Mouse (Mus musculus): Measurements from ENCODE around the gene Dot1l. TPM values are rescaled to one million over a fixed set of nuclear protein-coding genes. Genes with fewer than 3 reads are reported as not detected.
A peak's percentile ranks its signal among the peaks of the same experiment; 100 is the strongest.

Dot1l gene
- polyA plus RNA-seq, 1 experiment from 2014 or later, result 23.8 TPM

- ATAC-seq (ENCODE audit: low FRiP score) (no peak), DNase-seq (ENCODE audit: low spot score) (no peak)
- Histone ChIP-seq H3K27ac (peak overlapping the region; percentile 88), H3K4me2 (replicated peaks) (peak overlapping the region; percentile 93), H3K9me3 (ENCODE audit: control insufficient read depth, low read length) (no peaks in the 10 kb centered on the region), H3K4me1 (replicated peaks; ENCODE audit: control insufficient read depth, insufficient read depth, low read length) (peaks cover 24% of the 10 kb centered on the region), H3K9ac (peak overlapping the region; percentile 97), H3K4me3 (replicated peaks; ENCODE audit: low read length) (peak overlapping the region; percentile 96), H3K36me3 (replicated peaks; ENCODE audit: control insufficient read depth, insufficient read depth) (peaks cover 5% of the 10 kb centered on the region; the same call in 1 of the 2 replicates), H3K27me3 (ENCODE audit: control insufficient read depth, insufficient read depth, low read length) (no peaks in the 10 kb centered on the region)
- under 1% methylated on average over 46 of the region's 46 CpGs for WGBS
These were observed 13.3 kb upstream of the Dot1l start for GRCm38 (mm10) chr10:80741634-80742179.

GRCm38 (mm10) chr10:80742180-80742978 lies 12.6 kb upstream of the Dot1l start, which contains the start of gene Ap3d1:
TSS of gene Ap3d1 (minus strand) at chr10:80742264.
- ATAC-seq (ENCODE audit: low FRiP score) (peak; percentile 99), DNase-seq (ENCODE audit: low spot score) (peak; percentile 97)
- H3K4me3 ChIP-seq (replicated peaks; ENCODE audit: low read length), result peak within 1 kb of the TSS; percentile 96
- peak within 1 kb of the TSS; percentile 88 for H3K27ac ChIP-seq
- no peaks in the 10 kb centered on the region; the same call in 1 of the 2 replicates for H3K36me3 ChIP-seq (replicated peaks; ENCODE audit: control insufficient read depth, insufficient read depth)
- H3K9ac ChIP-seq, result peak within 1 kb of the TSS; percentile 97
- peaks cover 24% of the 10 kb centered on the region for H3K4me1 ChIP-seq (replicated peaks; ENCODE audit: control insufficient read depth, insufficient read depth, low read length)
- peak within 1 kb of the TSS; percentile 93 for H3K4me2 ChIP-seq (replicated peaks)
- no peaks in the 10 kb centered on the region for H3K27me3 ChIP-seq (ENCODE audit: control insufficient read depth, insufficient read depth, low read length)
- WGBS, result 1% methylated on average over 24 of the region's 25 CpGs
- no peaks in the 10 kb centered on the region for H3K9me3 ChIP-seq (ENCODE audit: control insufficient read depth, low read length)

DNA sequence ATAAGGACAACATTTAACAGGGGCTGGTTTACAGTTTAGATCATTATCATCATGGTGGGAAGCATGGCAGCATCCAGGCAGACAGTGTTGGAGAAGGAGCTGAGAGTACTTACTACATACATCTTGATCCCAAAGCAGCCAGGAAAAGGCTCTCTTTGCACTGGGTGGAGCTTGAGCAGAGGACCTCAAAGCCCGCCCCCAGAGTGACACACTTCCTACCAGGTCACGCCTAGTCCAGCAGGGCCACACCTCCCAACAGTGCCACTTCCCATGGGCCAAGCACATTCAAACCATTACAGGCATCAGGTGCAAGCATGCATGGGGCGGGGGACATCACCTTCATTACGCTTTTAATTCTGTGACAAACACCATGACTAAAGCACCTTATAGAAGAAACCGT lies 10.7 kb upstream of the Dot1l start:
- no peak for ATAC-seq (ENCODE audit: low FRiP score)

DNA sequence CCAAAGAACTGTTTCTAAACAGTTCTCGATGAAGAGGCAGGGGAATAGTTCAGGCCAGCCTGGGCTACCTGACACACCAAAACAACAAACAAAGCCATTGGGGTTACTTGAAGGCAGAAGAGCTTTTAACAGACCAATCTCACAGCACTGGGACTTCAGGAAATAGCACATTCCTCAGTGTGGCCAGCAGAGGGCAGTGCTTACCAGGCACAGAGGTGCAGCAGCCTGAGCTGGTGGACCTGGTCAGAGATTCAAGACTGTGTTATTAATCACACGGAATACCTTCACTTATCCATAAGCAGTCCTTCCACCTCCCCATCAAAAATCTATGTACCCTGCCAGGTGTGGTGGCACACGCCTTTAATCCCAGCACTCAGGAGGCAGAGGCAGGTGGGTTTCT lies 7.6 kb upstream of the Dot1l start:
- Histone ChIP-seq H3K4me2 (replicated peaks) (no peak overlapping the region), H3K4me3 (replicated peaks; ENCODE audit: low read length) (no peak overlapping the region), H3K27ac (no peak overlapping the region), H3K36me3 (replicated peaks; ENCODE audit: control insufficient read depth, insufficient read depth) (no peaks in the 10 kb centered on the region), H3K9ac (no peak overlapping the region), H3K4me1 (replicated peaks; ENCODE audit: control insufficient read depth, insufficient read depth, low read length) (0 out of 2 replicates have a peak, but pooled peaks cover 4% of the 10 kb centered on the region), H3K27me3 (ENCODE audit: control insufficient read depth, insufficient read depth, low read length) (no peaks in the 10 kb centered on the region), H3K9me3 (ENCODE audit: control insufficient read depth, low read length) (no peaks in the 10 kb centered on the region)
- 0 out of 2 replicates have a peak, but pooled peaks have one; percentile 38 for ATAC-seq (ENCODE audit: low FRiP score)
- peak; percentile 79 for DNase-seq (ENCODE audit: low spot score)
- 18% methylated on average over 3 of the region's 3 CpGs for WGBS

More for the DNA sequence above, 10.7 kb upstream of the Dot1l start:
- Histone ChIP-seq H3K9ac (no peak overlapping the region), H3K9me3 (ENCODE audit: control insufficient read depth, low read length) (no peaks in the 10 kb centered on the region), H3K4me3 (replicated peaks; ENCODE audit: low read length) (no peak overlapping the region), H3K36me3 (replicated peaks; ENCODE audit: control insufficient read depth, insufficient read depth) (no peaks in the 10 kb centered on the region), H3K4me2 (replicated peaks) (no peak overlapping the region), H3K27ac (no peak overlapping the region), H3K27me3 (ENCODE audit: control insufficient read depth, insufficient read depth, low read length) (no peaks in the 10 kb centered on the region), H3K4me1 (replicated peaks; ENCODE audit: control insufficient read depth, insufficient read depth, low read length) (peaks cover 24% of the 10 kb centered on the region)
- DNase-seq (ENCODE audit: low spot score), result no peak
- 35% methylated on average over 5 of the region's 5 CpGs for WGBS

DNA sequence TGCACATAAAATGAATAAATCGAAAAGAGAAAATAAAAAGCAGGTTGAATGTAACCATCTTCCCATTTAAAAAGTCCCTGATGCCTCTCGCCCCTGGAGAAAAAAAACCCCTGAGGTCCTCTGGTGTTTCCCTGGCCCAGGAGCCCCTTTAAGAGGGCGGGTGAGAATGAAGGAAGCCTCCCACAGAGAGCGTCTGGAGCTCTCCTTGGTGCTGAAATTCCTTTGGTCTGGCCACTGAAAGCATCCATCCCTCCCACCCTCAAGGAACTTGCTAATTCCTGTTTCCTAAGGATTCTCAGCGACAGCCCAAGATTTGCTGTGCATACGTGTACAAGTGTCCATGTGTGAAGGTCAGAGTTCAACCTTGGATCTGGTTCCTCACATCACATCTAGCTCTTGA lies 6.4 kb upstream of the Dot1l start:
- Histone ChIP-seq H3K4me2 (replicated peaks) (no peak overlapping the region), H3K4me3 (replicated peaks; ENCODE audit: low read length) (no peak overlapping the region), H3K36me3 (replicated peaks; ENCODE audit: control insufficient read depth, insufficient read depth) (no peaks in the 10 kb centered on the region), H3K4me1 (replicated peaks; ENCODE audit: control insufficient read depth, insufficient read depth, low read length) (no peaks in the 10 kb centered on the region), H3K9ac (no peak overlapping the region), H3K27ac (no peak overlapping the region), H3K27me3 (ENCODE audit: control insufficient read depth, insufficient read depth, low read length) (no peaks in the 10 kb centered on the region), H3K9me3 (ENCODE audit: control insufficient read depth, low read length) (no peaks in the 10 kb centered on the region)
- ATAC-seq (ENCODE audit: low FRiP score) (no peak), DNase-seq (ENCODE audit: low spot score) (peak; percentile 71)
- 11% methylated on average over 6 of the region's 6 CpGs for WGBS

DNA sequence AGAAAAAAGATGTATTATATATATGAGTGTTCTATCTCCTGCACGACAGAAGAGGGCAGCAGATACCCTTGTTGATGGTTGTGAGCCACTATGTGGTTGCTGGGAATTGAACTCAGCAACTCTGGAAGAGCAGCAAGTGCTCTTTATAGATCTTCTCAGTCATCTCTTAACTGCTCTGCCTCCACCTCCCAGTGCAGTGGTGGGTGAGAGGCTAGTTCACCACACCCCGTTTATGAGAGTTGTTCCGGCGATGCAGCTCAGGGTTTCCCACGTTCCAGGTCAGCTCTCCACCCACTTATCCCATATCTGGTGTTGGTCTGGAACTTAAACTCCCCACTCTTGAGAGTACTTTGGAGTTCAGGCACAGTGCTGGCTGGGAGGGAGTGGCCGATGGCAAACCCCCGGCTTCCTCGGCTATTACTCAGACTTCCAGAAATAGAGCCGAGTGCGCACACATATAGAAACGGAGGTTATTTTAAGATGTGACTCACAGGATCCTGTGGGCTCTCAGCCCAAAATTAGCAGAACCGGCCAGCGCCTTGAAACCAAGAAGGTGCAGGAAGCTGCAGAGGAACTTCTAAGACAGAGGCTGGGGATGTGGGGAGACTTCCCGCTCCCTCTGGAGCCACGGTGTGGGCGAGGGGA lies 3.7 kb upstream of the Dot1l start:
- Histone ChIP-seq H3K4me2 (replicated peaks) (peak overlapping the region; percentile 24), H3K9ac (no peak overlapping the region), H3K27me3 (ENCODE audit: control insufficient read depth, insufficient read depth, low read length) (no peaks in the 10 kb centered on the region), H3K36me3 (replicated peaks; ENCODE audit: control insufficient read depth, insufficient read depth) (no peaks in the 10 kb centered on the region), H3K4me1 (replicated peaks; ENCODE audit: control insufficient read depth, insufficient read depth, low read length) (peaks cover 6% of the 10 kb centered on the region), H3K9me3 (ENCODE audit: control insufficient read depth, low read length) (no peaks in the 10 kb centered on the region), H3K27ac (no peak overlapping the region), H3K4me3 (replicated peaks; ENCODE audit: low read length) (0 out of 2 replicates have a peak overlapping the region, but pooled peaks have one; percentile 3)
- WGBS, result 18% methylated on average over 16 of the region's 16 CpGs
- DNase-seq (ENCODE audit: low spot score), result no peak
- no peak for ATAC-seq (ENCODE audit: low FRiP score)

GRCm38 (mm10) chr10:80752079-80752625 lies 2.9 kb upstream of the Dot1l start:
- Histone ChIP-seq H3K27me3 (ENCODE audit: control insufficient read depth, insufficient read depth, low read length) (no peaks in the 10 kb centered on the region), H3K9ac (no peak overlapping the region), H3K4me3 (replicated peaks; ENCODE audit: low read length) (no peak overlapping the region), H3K4me2 (replicated peaks) (peak overlapping the region; percentile 24), H3K4me1 (replicated peaks; ENCODE audit: control insufficient read depth, insufficient read depth, low read length) (peaks cover 14% of the 10 kb centered on the region), H3K9me3 (ENCODE audit: control insufficient read depth, low read length) (no peaks in the 10 kb centered on the region), H3K36me3 (replicated peaks; ENCODE audit: control insufficient read depth, insufficient read depth) (no peaks in the 10 kb centered on the region), H3K27ac (no peak overlapping the region)
- 1% methylated on average over 6 of the region's 6 CpGs for WGBS
- DNase-seq (ENCODE audit: low spot score), result peak; percentile 39
- peak; percentile 31; the same call in 1 of the 2 replicates for ATAC-seq (ENCODE audit: low FRiP score)

DNA sequence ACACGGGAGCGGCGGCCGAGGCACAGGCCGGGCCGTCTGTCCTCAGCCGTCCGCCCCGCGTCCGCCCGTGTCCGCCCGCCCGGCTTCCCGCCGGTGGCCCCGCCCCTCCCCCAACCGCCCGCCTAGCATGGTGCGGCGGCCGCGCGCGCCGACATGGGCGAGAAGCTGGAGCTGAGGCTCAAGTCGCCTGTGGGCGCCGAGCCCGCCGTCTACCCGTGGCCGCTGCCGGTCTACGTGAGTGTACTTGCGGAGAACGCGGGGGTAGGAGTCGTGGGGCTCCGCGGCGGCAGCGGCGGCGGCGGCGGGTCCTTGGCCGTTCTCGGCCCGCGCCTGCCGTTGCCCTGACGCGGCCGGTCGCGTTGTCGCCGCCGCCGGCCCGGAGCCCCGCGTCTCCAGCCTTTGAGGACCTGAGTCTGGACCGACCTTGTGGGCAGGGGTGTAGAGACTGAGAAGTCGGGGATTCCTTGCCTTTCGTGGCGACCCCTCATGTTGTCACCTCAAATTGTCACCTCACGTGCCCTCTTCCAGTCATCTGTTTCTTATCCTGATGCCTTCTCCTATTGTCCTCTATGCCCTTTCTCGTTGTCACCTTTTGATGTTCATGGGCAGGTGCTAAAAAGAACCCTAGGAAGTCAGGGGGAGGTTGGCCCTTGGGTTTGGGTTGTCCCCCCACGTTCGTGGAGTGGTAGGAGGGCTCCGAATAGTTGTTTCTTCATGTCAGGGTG lies 447 bp downstream of the Dot1l start:
- DNase-seq (ENCODE audit: low spot score) (no peak), ATAC-seq (ENCODE audit: low FRiP score) (no peak)
- Histone ChIP-seq H3K4me1 (replicated peaks; ENCODE audit: control insufficient read depth, insufficient read depth, low read length) (peaks cover 29% of the 10 kb centered on the region), H3K27me3 (ENCODE audit: control insufficient read depth, insufficient read depth, low read length) (no peaks in the 10 kb centered on the region), H3K4me2 (replicated peaks) (peak overlapping the region; percentile 96), H3K36me3 (replicated peaks; ENCODE audit: control insufficient read depth, insufficient read depth) (no peaks in the 10 kb centered on the region), H3K9me3 (ENCODE audit: control insufficient read depth, low read length) (no peaks in the 10 kb centered on the region), H3K9ac (peak overlapping the region; percentile 96), H3K4me3 (replicated peaks; ENCODE audit: low read length) (peak overlapping the region; percentile 94), H3K27ac (peak overlapping the region; percentile 93)
- WGBS, result 1% methylated on average over 60 of the region's 75 CpGs
